Mouse (Mus musculus): ENCODE data around the gene Abca12. TPM values are rescaled to one million over a fixed set of nuclear protein-coding genes. Genes with fewer than 3 reads are reported as not detected.

Gene Abca12
- polyA plus RNA-seq, 1 experiment from 2014 or later: not detected

DNA sequence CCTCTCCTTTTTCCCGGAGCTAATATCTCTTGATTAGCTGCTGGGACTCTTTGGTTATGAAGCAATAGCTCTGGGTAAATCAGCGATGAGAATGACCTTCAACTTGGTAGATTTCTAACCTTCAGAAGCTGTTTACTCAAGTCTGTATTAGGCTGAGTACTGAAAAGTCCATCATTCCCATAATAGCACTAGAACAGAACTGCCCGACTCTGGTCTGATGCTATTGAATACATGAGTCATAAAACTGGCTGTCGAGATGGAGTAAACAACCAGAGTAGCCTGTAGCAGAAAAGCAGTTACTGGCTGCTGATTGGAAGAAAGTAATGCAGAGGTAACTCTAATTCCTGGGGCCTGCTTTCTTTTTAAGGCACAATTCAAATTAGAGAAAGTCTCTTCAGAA is 211.1 kb downstream of the Abca12 start:
- ATAC-seq (ENCODE audit: low FRiP score): no peak
- no peaks in the 10 kb centered on the region for H3K36me3 ChIP-seq (ENCODE audit: control insufficient read depth, insufficient read depth, low read length)

GRCm38 (mm10) chr1:71196191-71196590 is 218.5 kb downstream of the Abca12 start:
- H3K4me1 ChIP-seq (replicated peaks; ENCODE audit: control insufficient read depth, insufficient read depth, low read length): no peaks in the 10 kb centered on the region
- H3K4me3 ChIP-seq (ENCODE audit: low read depth, low read length): no peak overlapping the region
- DNase-seq (ENCODE audit: low spot score) (no peak), ATAC-seq (ENCODE audit: low FRiP score) (no peak)
- H3K9me3 ChIP-seq (ENCODE audit: control insufficient read depth, low read length): no peaks in the 10 kb centered on the region
- no peak overlapping the region for H3K4me2 ChIP-seq (replicated peaks; ENCODE audit: low read depth, low read length)
- H3K36me3 ChIP-seq (ENCODE audit: control insufficient read depth, insufficient read depth, low read length): no peaks in the 10 kb centered on the region
- 91% methylated on average over 6 of the region's 6 CpGs for WGBS
- H3K27me3 ChIP-seq (ENCODE audit: control insufficient read depth, insufficient read depth, low read length): no peaks in the 10 kb centered on the region
- H3K9ac ChIP-seq (ENCODE audit: low read depth, low read length): no peak overlapping the region
- H3K27ac ChIP-seq (ENCODE audit: low read depth, low read length): no peak overlapping the region

More for the DNA sequence above, 211.1 kb downstream of the Abca12 start:
- Histone ChIP-seq H3K4me2 (replicated peaks; ENCODE audit: low read depth, low read length) (no peak overlapping the region), H3K4me3 (ENCODE audit: low read depth, low read length) (no peak overlapping the region), H3K27me3 (ENCODE audit: control insufficient read depth, insufficient read depth, low read length) (no peaks in the 10 kb centered on the region), H3K4me1 (replicated peaks; ENCODE audit: control insufficient read depth, insufficient read depth, low read length) (no peaks in the 10 kb centered on the region), H3K9me3 (ENCODE audit: control insufficient read depth, low read length) (no peaks in the 10 kb centered on the region), H3K27ac (ENCODE audit: low read depth, low read length) (no peak overlapping the region), H3K9ac (ENCODE audit: low read depth, low read length) (no peak overlapping the region)
- WGBS: 90% methylated on average over 4 of the region's 4 CpGs
- no peak for DNase-seq (ENCODE audit: low spot score)

GRCm38 (mm10) chr1:71195333-71195732 is 219.4 kb downstream of the Abca12 start:
- no peaks in the 10 kb centered on the region for H3K4me1 ChIP-seq (replicated peaks; ENCODE audit: control insufficient read depth, insufficient read depth, low read length)
- ATAC-seq (ENCODE audit: low FRiP score) (no peak), DNase-seq (ENCODE audit: low spot score) (no peak)
- 87% methylated on average over 4 of the region's 4 CpGs for WGBS
- no peak overlapping the region for H3K4me2 ChIP-seq (replicated peaks; ENCODE audit: low read depth, low read length)
- H3K36me3 ChIP-seq (ENCODE audit: control insufficient read depth, insufficient read depth, low read length): no peaks in the 10 kb centered on the region
- H3K9ac ChIP-seq (ENCODE audit: low read depth, low read length): no peak overlapping the region
- no peaks in the 10 kb centered on the region for H3K9me3 ChIP-seq (ENCODE audit: control insufficient read depth, low read length)
- no peaks in the 10 kb centered on the region for H3K27me3 ChIP-seq (ENCODE audit: control insufficient read depth, insufficient read depth, low read length)
- no peak overlapping the region for H3K4me3 ChIP-seq (ENCODE audit: low read depth, low read length)
- no peak overlapping the region for H3K27ac ChIP-seq (ENCODE audit: low read depth, low read length)

- WGBS: 53% methylated on average over 1 of the region's 1 CpGs
- DNase-seq (ENCODE audit: low spot score): no peak
- H3K4me3 ChIP-seq (ENCODE audit: low read depth, low read length): no peak overlapping the region
Measured at GRCm38 (mm10) chr1:71193931-71194330, 220.8 kb downstream of the Abca12 start.

More at GRCm38 (mm10) chr1:71193931-71194330, 220.8 kb downstream of the Abca12 start:
- Histone ChIP-seq H3K9ac (ENCODE audit: low read depth, low read length) (no peak overlapping the region), H3K36me3 (ENCODE audit: control insufficient read depth, insufficient read depth, low read length) (no peaks in the 10 kb centered on the region), H3K27me3 (ENCODE audit: control insufficient read depth, insufficient read depth, low read length) (no peaks in the 10 kb centered on the region), H3K4me1 (replicated peaks; ENCODE audit: control insufficient read depth, insufficient read depth, low read length) (no peaks in the 10 kb centered on the region), H3K27ac (ENCODE audit: low read depth, low read length) (no peak overlapping the region), H3K4me2 (replicated peaks; ENCODE audit: low read depth, low read length) (no peak overlapping the region), H3K9me3 (ENCODE audit: control insufficient read depth, low read length) (no peaks in the 10 kb centered on the region)
- no peak for ATAC-seq (ENCODE audit: low FRiP score)

Other genes starting within 250 kb of the Abca12 start
- gene Atic, start 142.2 kb upstream of the Abca12 start, polyA plus RNA-seq (2014; fragmentation: Nextera tagmentation; extraction: Ambion mirVana): 45.0 and 48.6 TPM in 2 replicates
- 80.2 and 85.4 TPM in 2 replicates for gene Fn1, start 238.3 kb upstream of the Abca12 start, polyA plus RNA-seq (2014; fragmentation: Nextera tagmentation; extraction: Ambion mirVana)

Measured in hindbrain, embryonic 11.5 days (tissue).